Mouse (Mus musculus) B cell, adult (primary cell): ENCODE results near the gene Man1a2. TPM values are rescaled to one million over a fixed set of nuclear protein-coding genes. Genes with fewer than 3 reads are reported as not detected.

Experiments used
- total RNA-seq: library from RNA; stranded (reverse); gene quantifications from 4 replicates; pipeline ENCODE4 v1.2.4, GENCODE M21; 2023; ENCODE audit not compliant: inconsistent age

The Man1a2 gene
- 86.5 to 116 TPM (median 100 TPM) in 4 replicates for total RNA-seq

GRCm38 (mm10) chr3:100685087-100685762 lies at the start of gene Man1a2:
TSS of gene Man1a2 (minus strand) at chr3:100685503.

Other genes starting within 250 kb of the Man1a2 start
- gene Tent5c, start 196.2 kb downstream of the Man1a2 start, total RNA-seq = 24.1 to 28.4 TPM (median 24.4 TPM) in 4 replicates
- gene Vtcn1, start 140.0 kb upstream of the Man1a2 start, total RNA-seq = not detected in 4 replicates
- gene Trim45, start 236.7 kb upstream of the Man1a2 start, total RNA-seq = 1.2 to 2.3 TPM (median 1.4 TPM) in 4 replicates